Mouse (Mus musculus) limb, embryonic 13.5 days (tissue): Measurements from ENCODE around the gene Ier5. TPM values are rescaled to one million over a fixed set of nuclear protein-coding genes. Genes with fewer than 3 reads are reported as not detected.
A peak's percentile ranks its signal among the peaks of the same experiment; 100 is the strongest.

Experiments used
- ATAC-seq: fragments of 200-750 bp; cut with Nextera tagmentation; 2 replicates; pipeline ENCODE4 v1.8.0; 2017; ENCODE audit warnings: low read depth, moderate number of reproducible peaks, moderate TSS enrichment; ENCODE audit not compliant: low FRiP score
- H3K27ac ChIP-seq: fragments of 300-500 bp; sonication (generic); 2 replicates; pipeline ENCODE4 v1.5.1; 2015; ENCODE audit warnings: inconsistent platforms, mild to moderate bottlenecking, moderate library complexity
- H3K27me3 ChIP-seq: fragments of 300-500 bp; sonication (generic); 2 replicates; pipeline ENCODE4 v1.6.1; 2015; ENCODE audit warnings: mild to moderate bottlenecking, inconsistent platforms
- H3K36me3 ChIP-seq: fragments of 300-500 bp; sonication (generic); 2 replicates; pipeline ENCODE4 v1.6.1; 2015; ENCODE audit warnings: inconsistent platforms, mild to moderate bottlenecking, moderate library complexity
- H3K4me1 ChIP-seq: fragments of 300-500 bp; sonication (generic); 2 replicates; pipeline ENCODE4 v1.6.1; 2015; ENCODE audit warnings: inconsistent platforms
- H3K4me2 ChIP-seq: fragments of 300-500 bp; sonication (generic); replicated peaks from 2 replicates; pipeline ENCODE4 v1.6.1; 2015; ENCODE audit warnings: inconsistent platforms, mild to moderate bottlenecking, moderate library complexity
- H3K4me3 ChIP-seq: fragments of 300-500 bp; sonication (generic); 2 replicates; pipeline ENCODE4 v1.5.1; 2015; ENCODE audit warnings: moderate library complexity, mild to moderate bottlenecking, inconsistent platforms
- H3K9ac ChIP-seq: fragments of 300-500 bp; sonication (generic); 2 replicates; pipeline ENCODE4 v1.6.1; 2015; ENCODE audit warnings: mild to moderate bottlenecking, inconsistent platforms
- H3K9me3 ChIP-seq: fragments of 300-500 bp; sonication (generic); 2 replicates; pipeline ENCODE4 v1.6.1; 2016; ENCODE audit warnings: inconsistent platforms
- WGBS: fragments of 180-500 bp; shearing (Covaris S2); methylation state at CpG from one replicate; pipeline ENCODE4 v1.1.7; 2015; 5-methylcytosine and 5-hydroxymethylcytosine counted together
- polyA plus RNA-seq: library from polyadenylated mRNA; unstranded; fragments of >200 nt; fragmentation: Nextera tagmentation; extraction: Ambion mirVana; gene quantifications from 2 replicates; pipeline ENCODE4 v1.2.1, GENCODE M21; 2015

Ier5 gene
- polyA plus RNA-seq, 1 experiment from 2014 or later, result 5.8 TPM

DNA sequence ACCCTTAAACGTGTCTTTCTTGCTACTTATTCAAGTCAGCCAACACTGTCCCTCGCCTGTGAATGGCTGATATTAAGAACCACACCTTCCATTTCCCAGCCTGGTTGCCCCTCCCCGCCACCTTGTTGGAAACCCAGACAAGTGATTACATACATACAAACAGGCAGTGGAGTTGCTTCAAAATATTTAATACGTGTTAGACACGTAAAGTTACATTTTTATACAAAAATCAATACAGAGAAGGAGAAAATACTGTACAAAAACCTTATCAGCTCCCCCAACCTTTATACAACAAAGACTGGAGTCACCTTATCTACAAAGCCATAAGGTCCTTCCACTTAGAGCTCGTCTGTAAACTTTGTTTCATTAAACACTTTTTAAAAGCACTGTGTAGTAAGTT, 2.1 kb downstream of the Ier5 start:
- H3K4me2 ChIP-seq, result peak overlapping the region; percentile 72
- H3K4me3 ChIP-seq, result peak overlapping the region; percentile 98
- H3K4me1 ChIP-seq, result peaks cover 48% of the 10 kb centered on the region
- 38% methylated on average over 6 of the region's 6 CpGs for WGBS
- no peaks in the 10 kb centered on the region for H3K27me3 ChIP-seq
- H3K27ac ChIP-seq, result 0 out of 2 replicates have a peak overlapping the region, but pooled peaks have one; percentile 73
- ATAC-seq, result no peak
- no peaks in the 10 kb centered on the region for H3K9me3 ChIP-seq
- H3K36me3 ChIP-seq, result peaks cover 8% of the 10 kb centered on the region
- peak overlapping the region; percentile 99 for H3K9ac ChIP-seq

DNA sequence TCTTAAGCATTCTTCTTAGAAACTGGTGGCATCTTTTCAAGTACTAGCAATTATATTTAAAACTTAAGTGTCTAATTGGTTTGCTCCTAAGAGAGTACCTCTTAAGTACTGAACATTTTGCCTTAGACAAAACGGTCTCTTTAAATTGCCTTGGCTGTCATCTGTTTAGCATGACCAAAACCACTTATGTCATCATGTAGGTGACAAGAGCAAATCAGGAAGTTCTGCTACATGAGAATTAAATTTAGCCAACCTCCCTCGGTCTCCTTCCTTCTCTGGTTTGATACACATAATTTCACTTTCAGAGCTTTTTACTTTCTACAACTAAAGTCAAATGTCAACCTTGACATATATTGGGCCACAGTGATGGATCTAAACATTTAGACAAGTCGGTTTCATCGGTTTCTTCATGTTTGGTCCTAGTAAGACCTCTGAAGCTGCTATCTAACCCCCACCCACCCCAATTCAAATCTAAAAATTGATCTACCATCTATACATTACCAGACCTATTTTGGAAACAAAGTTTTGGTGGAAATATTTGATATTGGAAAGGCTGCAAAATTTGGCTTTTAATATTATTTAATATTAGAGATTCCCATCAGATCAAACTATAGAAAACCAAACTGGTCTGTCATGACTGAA, 2.7 kb downstream of the Ier5 start:
- no peak for ATAC-seq
- Histone ChIP-seq H3K9ac (no peak overlapping the region), H3K9me3 (no peaks in the 10 kb centered on the region), H3K36me3 (peaks cover 8% of the 10 kb centered on the region), H3K4me2 (peak overlapping the region; percentile 72), H3K27ac (no peak overlapping the region), H3K4me1 (peaks cover 54% of the 10 kb centered on the region), H3K27me3 (no peaks in the 10 kb centered on the region), H3K4me3 (peak overlapping the region; percentile 98)
- WGBS, result 83% methylated on average over 4 of the region's 4 CpGs

DNA sequence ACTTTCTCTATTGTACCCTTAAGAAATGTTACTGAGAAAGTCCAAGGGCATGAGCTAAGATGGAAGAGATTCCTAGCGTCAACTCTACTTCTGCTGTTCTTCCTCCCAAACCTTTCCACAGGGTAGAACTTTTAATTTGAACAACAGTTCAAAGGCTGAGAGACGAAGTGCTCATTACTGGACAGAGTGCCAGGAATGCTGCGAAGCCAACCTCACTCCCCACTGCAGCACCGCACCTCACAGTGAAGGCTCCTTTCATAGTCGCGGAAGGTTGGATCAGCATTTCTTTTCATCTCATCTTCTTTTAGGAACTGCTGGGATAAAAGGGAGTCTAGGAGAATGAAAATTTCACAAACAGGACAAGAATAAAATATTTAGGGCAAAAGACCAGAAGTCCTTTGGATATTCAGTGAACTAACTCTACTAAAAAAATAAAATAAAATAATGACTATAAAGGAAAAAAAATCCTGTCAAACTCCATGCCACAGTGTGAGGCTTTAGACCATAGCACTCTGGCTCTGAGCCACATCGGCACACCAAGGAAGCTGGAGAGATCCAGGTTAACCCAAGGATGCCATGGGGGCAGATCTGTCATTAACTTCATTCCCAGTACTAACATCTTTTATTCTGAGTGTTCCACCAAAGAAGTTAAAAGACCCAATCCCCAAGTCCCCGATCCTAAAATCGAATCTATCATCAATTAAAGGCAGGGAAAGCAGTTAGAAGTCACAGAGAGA, 5.3 kb downstream of the Ier5 start:
- H3K4me2 ChIP-seq, result no peak overlapping the region
- peak overlapping the region; percentile 91; the same call in 1 of the 2 replicates for H3K27ac ChIP-seq
- no peak for ATAC-seq
- WGBS, result 52% methylated on average over 9 of the region's 9 CpGs
- H3K4me1 ChIP-seq, result peaks cover 72% of the 10 kb centered on the region
- H3K36me3 ChIP-seq, result peaks cover 8% of the 10 kb centered on the region
- H3K27me3 ChIP-seq, result no peaks in the 10 kb centered on the region
- H3K9ac ChIP-seq, result no peak overlapping the region
- H3K9me3 ChIP-seq, result no peaks in the 10 kb centered on the region
- H3K4me3 ChIP-seq, result no peak overlapping the region

DNA sequence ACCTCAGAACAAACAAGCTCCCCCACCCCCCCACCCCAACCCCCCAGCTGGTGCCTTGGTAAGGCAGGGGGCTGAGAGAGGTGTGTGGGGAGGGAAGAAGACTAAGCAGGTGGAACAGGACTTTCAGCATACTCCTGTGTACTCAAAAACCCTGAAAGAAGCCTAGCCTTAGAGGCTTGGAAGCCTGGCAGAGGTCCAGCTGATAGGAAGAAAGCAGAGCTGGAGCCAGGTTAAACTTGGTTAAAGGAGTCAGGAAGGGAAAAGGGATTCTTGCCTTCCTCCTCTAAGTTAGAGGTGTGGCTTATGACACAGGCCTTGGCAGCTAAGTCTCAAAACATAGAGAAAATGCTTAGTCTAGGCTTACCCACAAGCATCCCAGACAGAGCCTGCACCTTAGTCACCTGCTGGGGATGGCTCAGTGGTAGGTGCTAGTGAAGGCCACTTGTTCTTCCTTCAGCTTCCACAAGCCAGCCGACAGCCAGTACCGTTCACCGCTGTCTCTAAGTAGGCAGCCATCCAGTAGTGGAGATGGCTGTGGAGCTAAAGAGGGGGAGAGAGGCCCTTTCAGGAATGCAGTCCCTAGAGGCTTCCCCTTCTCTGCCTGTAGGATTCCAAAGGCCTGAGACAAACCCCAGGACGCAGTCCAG, 6.2 kb downstream of the Ier5 start:
- Histone ChIP-seq H3K27me3 (no peaks in the 10 kb centered on the region), H3K36me3 (peaks cover 8% of the 10 kb centered on the region), H3K27ac (peak overlapping the region; percentile 91; the same call in 1 of the 2 replicates), H3K9ac (no peak overlapping the region), H3K4me2 (peak overlapping the region; percentile 49), H3K4me1 (peaks cover 79% of the 10 kb centered on the region), H3K9me3 (no peaks in the 10 kb centered on the region), H3K4me3 (no peak overlapping the region; the same call in 1 of the 2 replicates)
- WGBS, result 22% methylated on average over 4 of the region's 4 CpGs
- ATAC-seq, result no peak

DNA sequence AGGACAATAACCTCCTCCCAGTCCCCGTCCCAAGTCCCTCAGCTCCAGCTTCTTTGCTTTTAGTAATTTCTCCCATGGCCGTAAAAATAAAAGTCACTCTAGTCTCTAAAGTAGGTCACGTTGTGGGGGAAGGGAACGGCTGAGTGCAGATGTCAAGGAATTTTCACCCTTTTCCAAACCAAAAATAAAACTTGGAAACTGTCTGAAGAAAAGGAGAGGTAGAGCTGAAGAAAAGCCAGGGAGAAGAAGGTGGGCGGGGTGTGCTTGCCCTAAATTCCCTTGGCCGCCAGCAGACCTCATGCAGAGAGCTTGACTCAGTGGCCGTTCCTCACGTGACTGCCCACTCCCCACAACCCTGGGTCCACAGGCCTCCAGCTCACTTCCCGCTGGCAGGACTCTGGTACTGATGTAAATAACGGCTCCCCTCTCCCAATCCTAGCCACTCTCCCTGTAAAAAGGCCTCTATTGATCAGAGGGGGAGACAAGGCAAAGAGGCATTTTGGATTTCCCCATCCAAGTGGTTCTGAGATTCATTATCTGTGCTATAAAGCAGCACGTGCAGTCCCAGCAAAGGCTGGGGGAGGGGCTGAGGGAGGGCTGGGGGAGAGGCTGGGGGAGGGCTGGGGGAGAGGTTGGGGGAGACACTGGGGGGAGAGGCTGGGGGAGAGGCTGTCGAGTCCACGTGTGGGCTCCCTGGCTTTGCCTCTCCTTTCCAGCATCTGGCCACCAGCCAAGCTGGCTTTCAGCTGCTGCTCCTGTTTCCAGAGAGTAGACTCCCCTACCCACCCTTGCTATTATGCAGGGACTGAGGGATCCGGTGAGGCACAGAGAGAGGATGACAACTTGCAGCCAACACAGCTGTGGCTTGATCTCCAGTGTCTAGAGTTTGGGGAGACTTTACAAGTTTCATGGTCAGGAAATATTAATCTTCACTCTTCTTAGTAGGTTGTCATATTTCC, 7.3 kb downstream of the Ier5 start:
- Histone ChIP-seq H3K27ac (peak overlapping the region; percentile 91), H3K4me3 (no peak overlapping the region), H3K9ac (no peak overlapping the region), H3K36me3 (peaks cover 8% of the 10 kb centered on the region), H3K4me1 (peaks cover 78% of the 10 kb centered on the region), H3K4me2 (peak overlapping the region; percentile 49), H3K27me3 (no peaks in the 10 kb centered on the region), H3K9me3 (no peaks in the 10 kb centered on the region)
- ATAC-seq, result peak; percentile 77
- WGBS, result 8% methylated on average over 14 of the region's 14 CpGs

DNA sequence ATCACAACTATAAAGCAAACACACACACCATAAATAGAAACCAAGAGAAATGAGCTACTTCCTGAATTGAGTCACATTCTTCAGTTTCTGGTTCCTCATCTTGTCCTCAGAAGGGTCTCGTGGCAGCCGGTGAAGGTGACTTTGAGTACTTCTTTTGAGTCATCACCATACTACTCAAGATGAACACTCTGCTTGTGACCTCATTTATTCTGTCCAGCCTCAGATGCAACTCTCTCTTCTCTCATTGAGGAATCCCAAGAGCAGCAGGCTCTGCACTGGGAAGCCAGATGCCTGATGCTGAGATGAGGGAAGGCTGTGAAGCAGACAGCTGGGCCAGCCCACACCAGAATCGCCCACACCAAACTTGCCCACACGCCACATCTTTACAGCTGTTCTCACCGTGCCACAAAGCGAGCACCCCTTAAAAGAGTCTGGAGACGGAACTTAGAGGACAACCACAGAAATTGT, 8.0 kb downstream of the Ier5 start:
- Histone ChIP-seq H3K36me3 (peaks cover 8% of the 10 kb centered on the region), H3K4me2 (peak overlapping the region; percentile 49), H3K4me1 (peaks cover 78% of the 10 kb centered on the region), H3K9me3 (no peaks in the 10 kb centered on the region), H3K27me3 (no peaks in the 10 kb centered on the region), H3K9ac (no peak overlapping the region), H3K4me3 (no peak overlapping the region), H3K27ac (peak overlapping the region; percentile 91)
- peak; percentile 3; the same call in 1 of the 2 replicates for ATAC-seq
- WGBS, result 44% methylated on average over 7 of the region's 7 CpGs

DNA sequence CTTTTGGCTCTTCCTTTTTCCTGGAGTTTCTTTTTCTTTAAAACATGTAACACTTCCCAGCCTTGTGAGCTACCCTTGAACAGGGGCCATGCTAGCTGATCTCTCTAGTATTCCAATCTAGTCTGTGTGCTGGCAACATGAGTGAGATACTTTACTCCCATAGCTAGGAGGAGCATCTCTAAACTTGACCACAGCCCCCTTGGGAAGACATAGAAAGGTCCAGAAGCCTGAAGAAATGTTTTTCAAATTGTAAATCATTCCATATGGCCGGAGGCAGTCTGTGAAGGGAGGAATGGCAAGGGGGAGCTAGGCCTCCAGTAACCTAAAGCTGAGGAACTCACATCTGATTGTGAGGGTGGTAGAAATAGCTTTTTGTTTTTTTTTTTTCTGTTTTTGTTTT, 8.7 kb downstream of the Ier5 start:
- no peak for ATAC-seq
- 58% methylated on average over 1 of the region's 1 CpGs for WGBS
- Histone ChIP-seq H3K4me2 (no peak overlapping the region), H3K9me3 (no peaks in the 10 kb centered on the region), H3K27ac (0 out of 2 replicates have a peak overlapping the region, but pooled peaks have one; percentile 22), H3K4me3 (no peak overlapping the region), H3K27me3 (no peaks in the 10 kb centered on the region), H3K36me3 (peaks cover 7% of the 10 kb centered on the region), H3K4me1 (peaks cover 81% of the 10 kb centered on the region), H3K9ac (no peak overlapping the region)

DNA sequence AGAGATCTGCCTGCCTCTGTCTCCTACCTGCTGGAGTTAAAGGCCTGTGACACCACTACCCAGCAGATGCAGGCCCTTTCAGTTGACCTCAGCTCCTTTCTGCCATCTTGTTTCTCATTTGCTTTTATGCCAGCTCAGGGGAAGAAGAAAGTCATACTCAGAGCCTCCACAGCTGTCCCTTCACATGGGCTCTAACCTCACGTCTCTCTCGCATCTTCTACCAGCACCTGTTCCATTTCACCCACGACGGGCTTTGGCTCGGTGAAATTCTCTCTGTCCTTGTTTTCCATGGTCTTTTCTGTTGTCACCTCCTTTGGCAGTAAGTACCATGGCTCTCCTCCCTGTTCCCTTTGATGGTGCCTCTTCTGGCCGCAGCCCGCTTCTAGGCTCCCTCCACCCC, 9.1 kb downstream of the Ier5 start:
- WGBS, result 87% methylated on average over 7 of the region's 7 CpGs
- peaks cover 80% of the 10 kb centered on the region for H3K4me1 ChIP-seq
- no peaks in the 10 kb centered on the region for H3K9me3 ChIP-seq
- no peak overlapping the region for H3K4me2 ChIP-seq
- no peak for ATAC-seq
- H3K36me3 ChIP-seq, result peaks cover 3% of the 10 kb centered on the region
- no peak overlapping the region for H3K9ac ChIP-seq
- H3K4me3 ChIP-seq, result no peak overlapping the region
- H3K27me3 ChIP-seq, result no peaks in the 10 kb centered on the region
- 0 out of 2 replicates have a peak overlapping the region, but pooled peaks have one; percentile 22 for H3K27ac ChIP-seq

DNA sequence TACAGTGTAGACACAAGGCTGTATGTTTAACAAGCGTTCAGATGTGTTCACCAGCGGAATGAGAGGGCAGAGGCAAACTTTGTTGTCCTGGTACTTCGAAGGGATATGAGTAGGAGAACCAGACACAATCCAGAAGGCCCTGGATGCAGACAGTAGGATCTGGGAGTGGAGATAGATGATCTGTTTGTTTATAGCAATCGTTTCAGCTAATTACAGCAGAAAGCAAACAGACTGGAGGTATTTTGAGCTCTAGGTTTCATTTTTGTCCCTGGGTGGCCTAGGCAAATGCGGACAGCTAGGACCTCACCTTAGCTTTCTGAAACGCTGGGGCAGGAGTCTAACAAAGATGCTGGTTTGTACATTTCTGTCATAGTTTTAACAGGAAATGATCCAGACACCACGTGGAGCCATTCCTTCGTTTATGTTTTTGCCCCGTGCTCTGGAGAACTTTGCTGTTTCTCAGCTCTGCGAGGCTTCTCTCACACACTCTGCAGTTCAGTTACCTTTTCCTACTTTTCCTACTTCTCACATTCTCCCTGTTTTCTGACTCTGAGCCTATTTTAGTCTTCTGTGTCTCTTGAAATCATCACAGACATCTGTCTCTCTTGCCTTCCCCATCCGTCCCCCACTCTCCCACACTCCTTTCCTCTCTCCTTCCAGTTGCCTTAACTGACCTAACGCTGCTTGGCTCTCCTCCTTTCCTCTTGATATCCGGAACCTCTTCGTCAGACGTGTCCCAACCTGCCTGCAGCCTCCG, 10.4 kb downstream of the Ier5 start:
- Histone ChIP-seq H3K4me1 (peaks cover 88% of the 10 kb centered on the region), H3K4me3 (no peak overlapping the region), H3K36me3 (no peaks in the 10 kb centered on the region), H3K27ac (0 out of 2 replicates have a peak overlapping the region, but pooled peaks have one; percentile 28), H3K9me3 (no peaks in the 10 kb centered on the region), H3K4me2 (no peak overlapping the region; the same call in 1 of the 2 replicates), H3K9ac (no peak overlapping the region), H3K27me3 (no peaks in the 10 kb centered on the region)
- no peak for ATAC-seq
- 33% methylated on average over 16 of the region's 16 CpGs for WGBS

DNA sequence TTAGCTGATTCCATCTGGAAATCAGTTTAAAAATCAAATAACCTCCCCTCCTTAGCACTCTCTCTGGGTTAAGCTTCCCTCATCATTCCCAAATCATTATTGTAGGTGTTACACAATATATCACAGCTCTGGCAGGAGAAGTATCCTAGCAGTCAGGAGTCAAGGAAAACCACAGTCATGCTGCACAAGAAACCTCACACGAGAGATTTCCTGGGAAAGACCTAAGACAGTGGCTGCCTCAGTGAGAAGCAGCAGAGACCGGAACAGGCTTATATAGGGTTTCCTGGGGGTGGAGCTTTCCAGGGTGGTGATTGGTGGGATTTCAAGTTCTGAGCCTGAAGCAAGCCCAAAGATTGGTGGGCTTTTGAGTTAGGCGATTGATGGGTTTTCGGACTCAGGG, 11.4 kb downstream of the Ier5 start:
- H3K4me3 ChIP-seq, result no peak overlapping the region
- ATAC-seq, result no peak
- H3K27me3 ChIP-seq, result no peaks in the 10 kb centered on the region
- no peak overlapping the region for H3K4me2 ChIP-seq
- 79% methylated on average over 4 of the region's 4 CpGs for WGBS
- no peak overlapping the region for H3K9ac ChIP-seq
- peaks cover 81% of the 10 kb centered on the region for H3K4me1 ChIP-seq
- no peaks in the 10 kb centered on the region for H3K9me3 ChIP-seq
- no peak overlapping the region for H3K27ac ChIP-seq
- H3K36me3 ChIP-seq, result no peaks in the 10 kb centered on the region

DNA sequence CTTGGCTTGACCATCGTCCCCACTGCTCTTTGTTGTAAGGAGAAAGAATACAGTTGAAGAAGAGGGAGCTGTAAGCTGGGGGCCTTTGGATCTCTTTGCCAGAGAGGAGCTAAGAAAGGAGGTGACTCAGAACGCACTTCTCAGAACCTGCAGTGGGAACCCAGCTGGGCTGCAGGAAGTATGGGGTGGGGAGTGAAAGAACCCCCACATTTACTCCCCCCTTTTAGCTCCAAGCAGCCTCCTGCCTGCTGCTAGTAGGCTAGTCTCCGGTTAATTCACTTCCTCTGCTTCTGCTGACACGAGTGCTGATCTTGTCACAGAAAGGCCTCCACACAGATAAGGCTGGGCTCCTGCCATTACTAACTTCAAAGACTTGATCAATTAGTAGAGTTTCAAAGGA, 12.5 kb downstream of the Ier5 start:
- H3K4me2 ChIP-seq, result no peak overlapping the region

More for the DNA sequence above, 12.5 kb downstream of the Ier5 start:
- no peak for ATAC-seq
- no peaks in the 10 kb centered on the region for H3K9me3 ChIP-seq
- peak overlapping the region; percentile 15; the same call in 1 of the 2 replicates for H3K9ac ChIP-seq
- no peaks in the 10 kb centered on the region for H3K27me3 ChIP-seq
- peaks cover 81% of the 10 kb centered on the region for H3K4me1 ChIP-seq
- 12% methylated on average over 4 of the region's 4 CpGs for WGBS
- H3K36me3 ChIP-seq, result no peaks in the 10 kb centered on the region
- no peak overlapping the region for H3K4me3 ChIP-seq
- H3K27ac ChIP-seq, result peak overlapping the region; percentile 63; the same call in 1 of the 2 replicates
